Mouse (Mus musculus) embryonic facial prominence, embryonic 15.5 days (tissue): Measurements from ENCODE around the gene Bri3. TPM values are rescaled to one million over a fixed set of nuclear protein-coding genes. Genes with fewer than 3 reads are reported as not detected.

Experiments used
- ATAC-seq: fragments of 200-750 bp; cut with Nextera tagmentation; 2 replicates; pipeline ENCODE4 v1.8.0; 2017; ENCODE audit warnings: low read depth, moderate TSS enrichment; ENCODE audit not compliant: insufficient number of reproducible peaks, low FRiP score, low TSS enrichment
- H3K27ac ChIP-seq: fragments of 300-500 bp; sonication (generic); replicated peaks from 2 replicates; pipeline ENCODE4 v1.5.1; 2015; ENCODE audit warnings: mild to moderate bottlenecking, inconsistent platforms
- H3K27me3 ChIP-seq: fragments of 300-500 bp; sonication (generic); 2 replicates; pipeline ENCODE4 v1.6.1; 2015; ENCODE audit warnings: inconsistent platforms
- H3K36me3 ChIP-seq: fragments of 300-500 bp; sonication (generic); 2 replicates; pipeline ENCODE4 v1.6.1; 2015; ENCODE audit warnings: mild to moderate bottlenecking, inconsistent platforms
- H3K4me1 ChIP-seq: fragments of 300-500 bp; sonication (generic); 2 replicates; pipeline ENCODE4 v1.6.1; 2015; ENCODE audit warnings: inconsistent platforms
- H3K4me2 ChIP-seq: fragments of 300-500 bp; sonication (generic); replicated peaks from 2 replicates; pipeline ENCODE4 v1.6.1; 2015; ENCODE audit warnings: mild to moderate bottlenecking, inconsistent platforms
- H3K4me3 ChIP-seq: fragments of 300-500 bp; sonication (generic); replicated peaks from 2 replicates; pipeline ENCODE4 v1.5.1; 2015; ENCODE audit warnings: mild to moderate bottlenecking, inconsistent platforms
- H3K9ac ChIP-seq: fragments of 300-500 bp; sonication (generic); 2 replicates; pipeline ENCODE4 v1.6.1; 2015; ENCODE audit warnings: inconsistent platforms
- H3K9me3 ChIP-seq: fragments of 300-500 bp; sonication (generic); replicated peaks from 2 replicates; pipeline ENCODE4 v1.6.1; 2016; ENCODE audit warnings: inconsistent platforms
- WGBS: fragments of 180-500 bp; shearing (Covaris S2); methylation state at CpG from one replicate; pipeline ENCODE4 v1.1.7; 2015; 5-methylcytosine and 5-hydroxymethylcytosine counted together
- polyA plus RNA-seq: library from polyadenylated mRNA; unstranded; fragments of >200 nt; fragmentation: Nextera tagmentation; extraction: Ambion mirVana; gene quantifications from 2 replicates; pipeline ENCODE4 v1.2.1, GENCODE M21; 2015

Bri3 gene
- polyA plus RNA-seq, 1 experiment from 2014 or later: 118 TPM

DNA sequence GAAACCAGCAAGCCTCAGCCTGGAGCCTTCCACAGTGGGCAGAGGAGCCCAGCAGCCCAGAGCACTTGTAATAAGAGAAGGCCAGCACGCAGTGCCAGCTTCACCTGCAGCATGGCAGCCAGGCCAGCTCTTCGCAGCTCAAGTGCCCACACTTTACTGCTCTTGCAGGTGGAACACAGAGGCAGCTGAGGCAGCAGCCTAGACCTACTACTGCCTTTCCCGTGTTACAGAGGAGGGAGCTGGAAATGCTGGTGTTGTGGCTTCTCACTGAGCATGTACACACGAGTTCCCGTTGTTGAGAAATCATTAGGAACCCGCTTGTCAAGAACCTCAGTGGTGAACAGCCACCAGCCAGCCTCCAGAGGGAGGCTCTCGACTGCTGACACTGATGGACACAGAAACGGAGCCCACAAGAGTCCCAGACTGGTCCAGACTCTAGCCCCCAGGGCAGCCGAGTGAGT lies 34.9 kb downstream of the Bri3 start:
- Histone ChIP-seq H3K27ac (no peak overlapping the region), H3K27me3 (no peaks in the 10 kb centered on the region), H3K9me3 (no peaks in the 10 kb centered on the region), H3K4me2 (no peak overlapping the region), H3K9ac (no peak overlapping the region), H3K4me3 (no peak overlapping the region), H3K4me1 (0 out of 2 replicates have a peak, but pooled peaks cover 2% of the 10 kb centered on the region), H3K36me3 (peaks cover 4% of the 10 kb centered on the region; the same call in 1 of the 2 replicates)
- 63% methylated on average over 9 of the region's 9 CpGs for WGBS
- ATAC-seq: no peak

DNA sequence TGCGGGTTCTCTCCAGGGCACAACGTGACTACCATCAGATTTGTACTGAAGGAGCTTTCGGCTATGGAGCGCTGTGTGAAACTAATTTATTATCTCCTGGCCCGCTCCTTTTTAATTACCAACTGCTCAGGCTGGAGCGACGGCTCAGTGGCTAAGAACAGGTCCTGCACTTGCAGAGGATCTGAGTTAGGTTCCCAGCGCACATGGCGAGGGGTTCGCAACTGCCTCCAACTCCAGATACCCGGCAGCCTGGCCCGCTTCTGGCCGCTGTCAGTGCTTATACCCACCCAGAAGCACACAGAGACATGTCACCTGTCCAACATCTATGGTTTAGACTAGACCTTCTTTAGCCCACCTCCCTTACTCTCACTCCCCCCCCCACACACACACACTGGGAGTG lies 35.7 kb downstream of the Bri3 start:
- no peak overlapping the region for H3K4me2 ChIP-seq
- no peak for ATAC-seq
- H3K4me3 ChIP-seq: no peak overlapping the region
- 91% methylated on average over 13 of the region's 13 CpGs for WGBS
- H3K9me3 ChIP-seq: no peaks in the 10 kb centered on the region
- peaks cover 4% of the 10 kb centered on the region; the same call in 1 of the 2 replicates for H3K36me3 ChIP-seq
- H3K4me1 ChIP-seq: 0 out of 2 replicates have a peak, but pooled peaks cover 2% of the 10 kb centered on the region
- no peak overlapping the region for H3K9ac ChIP-seq
- no peak overlapping the region for H3K27ac ChIP-seq
- no peaks in the 10 kb centered on the region for H3K27me3 ChIP-seq

DNA sequence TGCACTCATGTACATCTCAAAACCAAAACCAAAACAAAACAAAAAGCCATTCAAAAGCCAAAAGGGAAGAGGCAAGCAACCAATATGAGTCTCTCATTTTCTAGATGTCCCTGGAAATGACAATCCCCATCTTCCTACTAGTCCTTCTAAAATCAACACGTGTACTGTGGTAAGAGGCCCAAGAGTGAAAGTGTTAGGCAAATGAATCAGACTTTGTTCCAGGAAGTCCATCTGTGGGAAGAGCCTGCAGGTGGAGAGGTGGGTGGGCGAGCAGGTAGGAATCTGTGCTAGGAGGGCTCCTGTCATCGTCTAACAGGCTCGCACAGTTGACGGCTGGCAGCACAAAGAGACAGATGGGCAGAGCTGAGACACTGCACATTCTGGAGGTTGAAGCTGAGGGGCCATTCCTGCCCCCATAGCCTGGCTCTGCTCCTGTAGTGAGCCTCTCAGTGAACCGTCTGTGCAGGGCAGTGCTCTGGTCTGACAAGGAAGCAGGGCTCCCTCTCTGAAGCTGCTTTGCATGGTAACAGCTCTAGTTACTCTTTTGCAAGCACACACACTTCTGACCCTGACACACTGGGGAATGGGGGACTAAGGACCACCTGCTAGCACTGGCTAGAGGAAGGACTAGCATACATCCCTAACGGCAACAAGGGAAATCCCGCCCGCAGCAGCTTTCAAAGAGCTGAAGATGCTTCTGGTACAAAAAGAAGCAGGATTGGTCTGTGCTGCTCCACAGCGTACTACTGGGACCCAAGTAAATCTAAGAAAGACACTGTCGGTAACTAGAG lies 38.4 kb downstream of the Bri3 start:
- Histone ChIP-seq H3K9me3 (no peaks in the 10 kb centered on the region), H3K4me2 (no peak overlapping the region), H3K36me3 (peaks cover 4% of the 10 kb centered on the region; the same call in 1 of the 2 replicates), H3K9ac (no peak overlapping the region), H3K27ac (no peak overlapping the region), H3K4me1 (peaks cover 9% of the 10 kb centered on the region), H3K4me3 (no peak overlapping the region), H3K27me3 (no peaks in the 10 kb centered on the region)
- ATAC-seq: no peak
- WGBS: 72% methylated on average over 11 of the region's 11 CpGs

DNA sequence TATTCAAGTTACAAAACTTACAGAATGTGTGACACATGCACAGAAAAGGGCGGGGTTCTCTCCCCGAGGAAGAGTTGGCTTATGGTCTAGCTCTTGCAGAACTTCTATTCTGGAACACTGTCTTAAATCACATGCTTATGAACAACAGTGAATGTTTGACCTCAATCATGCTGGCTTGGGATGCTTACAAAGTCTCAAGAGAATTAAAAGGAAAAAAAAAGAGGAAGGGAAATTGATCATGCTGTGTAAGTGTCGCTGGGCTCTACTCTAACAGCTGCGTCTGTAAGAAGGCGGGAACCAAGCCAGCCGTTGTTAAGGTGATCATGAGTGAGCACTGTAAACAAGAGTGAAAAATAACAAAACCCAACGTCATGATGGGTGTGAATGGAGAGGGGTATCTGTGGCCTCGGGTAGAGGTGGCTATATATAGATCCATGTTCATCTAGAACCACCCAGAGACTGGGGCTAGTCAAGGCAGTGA lies 39.4 kb downstream of the Bri3 start:
- no peaks in the 10 kb centered on the region for H3K9me3 ChIP-seq
- no peak overlapping the region for H3K4me2 ChIP-seq
- H3K36me3 ChIP-seq: peaks cover 4% of the 10 kb centered on the region; the same call in 1 of the 2 replicates
- H3K9ac ChIP-seq: no peak overlapping the region
- 62% methylated on average over 8 of the region's 8 CpGs for WGBS
- ATAC-seq: 0 out of 2 replicates have a peak, but pooled peaks have one; percentile 41
- no peaks in the 10 kb centered on the region for H3K27me3 ChIP-seq
- H3K4me3 ChIP-seq: no peak overlapping the region
- peaks cover 9% of the 10 kb centered on the region for H3K4me1 ChIP-seq
- no peak overlapping the region for H3K27ac ChIP-seq

DNA sequence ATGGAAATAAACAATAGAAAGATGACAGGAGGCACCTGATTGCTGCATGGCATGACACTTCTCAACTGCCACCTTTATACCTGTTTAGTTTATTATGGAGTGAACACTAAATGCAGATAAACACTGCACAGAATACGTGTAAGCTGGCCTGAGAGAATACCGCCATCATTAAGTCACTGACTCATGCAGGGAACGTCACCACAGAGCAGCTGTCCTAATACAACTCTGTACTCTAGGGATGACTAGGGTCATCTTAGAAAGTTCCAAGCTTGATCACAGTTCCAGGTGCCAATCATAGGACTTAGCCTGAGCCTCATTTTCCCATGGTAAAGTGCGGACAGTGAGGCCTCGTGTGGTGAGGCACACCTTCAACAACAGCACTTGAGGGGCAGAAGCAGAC lies 40.4 kb downstream of the Bri3 start:
- no peaks in the 10 kb centered on the region for H3K9me3 ChIP-seq
- H3K27ac ChIP-seq: no peak overlapping the region
- H3K9ac ChIP-seq: no peak overlapping the region
- H3K27me3 ChIP-seq: no peaks in the 10 kb centered on the region
- H3K4me2 ChIP-seq: no peak overlapping the region
- H3K36me3 ChIP-seq: peaks cover 4% of the 10 kb centered on the region; the same call in 1 of the 2 replicates
- ATAC-seq: no peak
- WGBS: 77% methylated on average over 5 of the region's 5 CpGs
- peaks cover 7% of the 10 kb centered on the region for H3K4me1 ChIP-seq
- H3K4me3 ChIP-seq: no peak overlapping the region

GRCm38 (mm10) chr5:144286591-144287266 lies 42.5 kb downstream of the Bri3 start:
- WGBS: 66% methylated on average over 9 of the region's 9 CpGs
- H3K27ac ChIP-seq: no peak overlapping the region
- no peak overlapping the region for H3K4me3 ChIP-seq
- ATAC-seq: no peak
- no peaks in the 10 kb centered on the region for H3K27me3 ChIP-seq
- H3K9me3 ChIP-seq: no peaks in the 10 kb centered on the region
- no peak overlapping the region for H3K4me2 ChIP-seq
- H3K9ac ChIP-seq: no peak overlapping the region
- H3K36me3 ChIP-seq: no peaks in the 10 kb centered on the region
- peaks cover 7% of the 10 kb centered on the region for H3K4me1 ChIP-seq

DNA sequence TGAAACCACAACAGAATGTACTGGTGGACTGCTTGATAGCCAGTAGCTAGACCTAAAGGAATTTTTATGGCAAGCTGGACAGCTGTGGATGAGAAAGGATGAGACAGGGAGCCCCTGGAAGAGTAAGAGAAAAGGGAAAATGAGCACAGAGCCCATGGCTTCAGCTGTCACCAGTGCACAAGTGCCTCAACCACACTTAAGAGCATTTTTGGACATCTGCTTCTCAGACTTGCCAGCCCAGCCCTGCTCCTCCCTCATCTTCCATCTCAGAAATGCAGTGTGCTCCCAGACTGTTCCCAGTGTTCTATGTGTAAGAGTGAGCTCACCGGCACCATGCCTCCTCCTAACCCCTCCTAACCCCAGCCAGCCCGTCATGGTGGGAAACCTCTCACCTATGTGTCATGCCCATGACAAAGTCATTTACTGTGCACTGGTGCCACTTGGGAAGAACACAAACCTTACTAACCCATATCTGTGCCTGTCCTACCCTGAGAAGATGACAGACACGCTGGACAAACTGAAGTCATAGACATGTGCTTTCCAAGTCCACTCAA lies 43.1 kb downstream of the Bri3 start:
- no peaks in the 10 kb centered on the region for H3K36me3 ChIP-seq
- no peak overlapping the region for H3K27ac ChIP-seq
- H3K4me2 ChIP-seq: no peak overlapping the region
- H3K9ac ChIP-seq: no peak overlapping the region
- ATAC-seq: no peak
- 70% methylated on average over 3 of the region's 3 CpGs for WGBS
- no peaks in the 10 kb centered on the region for H3K9me3 ChIP-seq
- peaks cover 7% of the 10 kb centered on the region for H3K4me1 ChIP-seq
- no peaks in the 10 kb centered on the region for H3K27me3 ChIP-seq
- no peak overlapping the region for H3K4me3 ChIP-seq

DNA sequence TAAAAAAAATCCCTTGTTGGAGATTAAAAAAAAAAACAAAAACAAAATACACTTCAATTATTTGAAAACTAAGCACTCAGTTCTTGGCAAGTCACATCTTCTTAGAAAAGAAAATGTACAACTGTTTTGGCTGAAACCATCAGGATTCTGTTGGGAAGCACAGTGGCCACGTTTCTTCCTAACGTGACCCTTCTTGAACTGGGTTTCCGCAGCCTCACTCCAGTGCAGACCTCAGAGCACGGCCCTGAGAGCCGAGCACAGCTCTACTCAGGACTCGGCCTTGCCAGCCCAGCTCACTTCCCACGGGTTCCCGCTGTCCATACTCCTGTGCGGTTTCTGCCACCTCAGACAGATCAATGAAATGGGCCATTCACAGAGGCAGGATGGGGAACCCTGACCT lies 44.2 kb downstream of the Bri3 start:
- no peak overlapping the region for H3K27ac ChIP-seq
- no peak overlapping the region for H3K4me2 ChIP-seq
- ATAC-seq: no peak
- H3K36me3 ChIP-seq: no peaks in the 10 kb centered on the region
- no peaks in the 10 kb centered on the region for H3K27me3 ChIP-seq
- no peak overlapping the region for H3K4me3 ChIP-seq
- WGBS: 77% methylated on average over 9 of the region's 9 CpGs
- peaks cover 7% of the 10 kb centered on the region for H3K4me1 ChIP-seq
- H3K9ac ChIP-seq: no peak overlapping the region
- H3K9me3 ChIP-seq: no peaks in the 10 kb centered on the region

GRCm38 (mm10) chr5:144289769-144290440 lies 45.7 kb downstream of the Bri3 start:
- Histone ChIP-seq H3K36me3 (no peaks in the 10 kb centered on the region), H3K9me3 (no peaks in the 10 kb centered on the region), H3K4me3 (no peak overlapping the region), H3K4me2 (no peak overlapping the region), H3K9ac (no peak overlapping the region), H3K27ac (peak overlapping the region; percentile 34; the same call in 1 of the 2 replicates), H3K27me3 (no peaks in the 10 kb centered on the region), H3K4me1 (peaks cover 10% of the 10 kb centered on the region)
- 78% methylated on average over 4 of the region's 4 CpGs for WGBS
- ATAC-seq: no peak

DNA sequence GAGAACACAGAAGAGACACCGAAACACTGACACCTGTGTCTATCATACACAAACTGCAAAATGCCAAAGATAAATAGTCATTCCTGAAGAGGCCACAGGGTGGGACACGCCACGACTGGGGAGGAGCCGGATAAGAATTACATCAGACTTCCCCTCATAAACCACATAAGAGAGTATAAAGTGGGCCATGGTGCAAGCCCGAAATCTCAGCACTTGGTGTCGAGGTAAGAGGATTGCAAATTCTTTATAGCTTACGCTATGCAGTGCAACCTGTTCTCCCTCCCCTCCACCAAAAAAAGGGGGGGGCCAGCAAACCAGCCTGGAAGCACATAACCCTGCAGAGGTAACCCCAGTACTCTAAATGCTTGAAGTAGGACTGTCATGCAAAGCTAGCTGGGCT lies 50.7 kb downstream of the Bri3 start:
- Histone ChIP-seq H3K27ac (no peak overlapping the region), H3K4me3 (no peak overlapping the region), H3K9me3 (no peaks in the 10 kb centered on the region), H3K4me1 (peaks cover 9% of the 10 kb centered on the region), H3K27me3 (no peaks in the 10 kb centered on the region), H3K36me3 (no peaks in the 10 kb centered on the region), H3K9ac (no peak overlapping the region), H3K4me2 (no peak overlapping the region)
- no peak for ATAC-seq
- 49% methylated on average over 7 of the region's 7 CpGs for WGBS

DNA sequence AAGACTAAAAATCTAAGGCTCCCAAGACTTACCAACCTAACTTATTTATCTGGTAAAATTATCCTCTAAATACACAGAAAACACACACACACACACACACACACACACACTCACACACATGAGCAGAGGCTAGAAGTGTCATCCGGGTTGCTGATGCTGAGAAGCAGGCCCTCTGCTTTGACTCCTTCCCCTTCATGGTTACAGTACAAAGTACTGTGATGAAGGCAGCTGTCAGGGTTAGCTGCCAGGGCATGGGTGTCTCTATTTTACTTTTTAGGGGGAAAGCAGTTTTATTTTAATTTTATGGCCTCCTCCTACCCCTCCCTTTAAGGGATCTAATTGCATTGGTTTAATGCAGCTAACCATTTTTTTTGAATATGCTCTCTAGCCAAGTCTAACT lies 51.1 kb downstream of the Bri3 start:
- Histone ChIP-seq H3K4me2 (no peak overlapping the region), H3K27ac (no peak overlapping the region), H3K9me3 (no peaks in the 10 kb centered on the region), H3K36me3 (no peaks in the 10 kb centered on the region), H3K9ac (no peak overlapping the region), H3K4me3 (no peak overlapping the region), H3K4me1 (peaks cover 9% of the 10 kb centered on the region), H3K27me3 (no peaks in the 10 kb centered on the region)
- WGBS: 78% methylated on average over 1 of the region's 1 CpGs
- ATAC-seq: no peak
